Mouse (Mus musculus) ES-E14 (cell line): ENCODE results near the gene Lmntd1. TPM values are rescaled to one million over a fixed set of nuclear protein-coding genes. Genes with fewer than 3 reads are reported as not detected.

Source experiments
- DNase-seq: peaks from one replicate; pipeline ENCODE4 v3.0.0-alpha.2; 2013; ENCODE audit warnings: low read depth, low spot score
- H3K27ac ChIP-seq: 2 replicates; pipeline ENCODE4 v1.5.1; 2012; ENCODE audit warnings: low read depth, mild to moderate bottlenecking, low read length, moderate library complexity, mixed read lengths; ENCODE audit not compliant: poor library complexity, insufficient read depth, severe bottlenecking
- H3K36me3 ChIP-seq: 2 replicates; pipeline ENCODE4 v1.6.1; 2012; ENCODE audit warnings: mild to moderate bottlenecking, low read length, moderate library complexity, mixed read lengths; ENCODE audit not compliant: control insufficient read depth, poor library complexity, insufficient read depth, severe bottlenecking
- H3K4me1 ChIP-seq, 2 experiments: fragments of 150-350 bp in 1 of 2; sonication (generic) in 1 of 2; 2 replicates each; pipeline ENCODE4 v1.6.1; 2012; ENCODE audit warnings: low read length in 2 of 2, mild to moderate bottlenecking in 1 of 2, mixed read lengths in 1 of 2; ENCODE audit not compliant: control insufficient read depth in 2 of 2, insufficient read depth in 2 of 2, poor library complexity in 1 of 2
- H3K4me3 ChIP-seq, 2 experiments: fragments of 150-350 bp in 1 of 2; sonication (generic) in 1 of 2; 2 replicates each; pipeline ENCODE4 v1.5.1; 2012; ENCODE audit warnings: low read length in 2 of 2, low read depth in 1 of 2, mild to moderate bottlenecking in 1 of 2, mixed read lengths in 1 of 2; ENCODE audit not compliant: insufficient read depth in 1 of 2, poor library complexity in 1 of 2, severe bottlenecking in 1 of 2
- H3K9ac ChIP-seq: 2 replicates; pipeline ENCODE4 v1.6.1; 2012; ENCODE audit warnings: low read depth, mild to moderate bottlenecking, low read length, mixed read lengths; ENCODE audit not compliant: poor library complexity, insufficient read depth, severe bottlenecking
- H3K9me3 ChIP-seq: fragments of 150-350 bp; sonication (generic); 2 replicates; pipeline ENCODE4 v1.6.1; 2012; ENCODE audit warnings: low read depth, mild to moderate bottlenecking, low read length; ENCODE audit not compliant: control insufficient read depth, insufficient read depth
- CHD2 ChIP-seq: IDR thresholded peaks from 2 replicates; pipeline ENCODE4 v1.6.1; 2014; ENCODE audit warnings: mild to moderate bottlenecking, low read depth, low read length, inconsistent platforms
- HCFC1 ChIP-seq: IDR thresholded peaks from 2 replicates; pipeline ENCODE4 v1.6.1; 2012; ENCODE audit warnings: low read length, inconsistent platforms, borderline replicate concordance; ENCODE audit not compliant: insufficient read depth
- MAFK ChIP-seq: IDR thresholded peaks from 2 replicates; pipeline ENCODE4 v1.6.1; 2014; ENCODE audit warnings: mild to moderate bottlenecking, low read depth, low read length, inconsistent platforms; ENCODE audit not compliant: insufficient read depth
- ZC3H11A ChIP-seq: IDR thresholded peaks from 2 replicates; pipeline ENCODE4 v1.6.1; 2012; ENCODE audit warnings: low read depth, mild to moderate bottlenecking, inconsistent platforms, low read length, borderline replicate concordance
- ZNF384 ChIP-seq: IDR thresholded peaks from 2 replicates; pipeline ENCODE4 v1.6.1; 2012; ENCODE audit warnings: low read depth, low read length, inconsistent platforms
- in situ Hi-C, 2 experiments: fragments of 600-800 bp; cut with MboI; formaldehyde crosslinking; loops; one replicate each; pipeline ENCODE4 v1.15.1; 2025; ENCODE audit warnings: low sequenced_read_pairs in 2 of 2, inconsistent platforms in 1 of 2; ENCODE audit not compliant: unreplicated experiment in 2 of 2
- total RNA-seq: library from RNA; depleted of rRNA; stranded (reverse); fragments of 300-350 nt; gene quantifications from 2 replicates; pipeline ENCODE4 v1.2.3, GENCODE M21; 2012

Lmntd1 gene
- total RNA-seq, 1 experiment = not detected

DNA sequence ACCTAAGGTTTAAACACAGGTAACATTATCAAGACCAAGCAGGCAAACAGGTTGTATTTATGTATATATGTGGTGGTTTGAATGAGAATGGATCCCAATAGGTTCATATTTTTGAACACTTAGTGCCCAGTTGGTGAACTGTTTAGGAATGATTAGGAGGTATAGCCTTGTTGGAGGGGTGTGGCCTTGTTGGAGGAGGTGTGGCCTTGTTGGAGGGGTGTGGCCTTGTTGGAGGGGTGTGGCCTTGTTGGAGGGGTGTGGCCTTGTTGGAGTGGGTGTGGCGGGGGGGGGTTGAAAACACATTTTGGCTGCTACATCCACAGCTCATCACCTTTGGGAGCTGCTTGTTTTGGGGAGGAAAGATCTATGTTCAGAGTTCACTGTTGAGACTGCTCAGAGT lies 270.7 kb downstream of the Lmntd1 start:
- in situ Hi-C loops = loop anchor here (10.0 to 25.0 kb wide), 4 partner anchors 89 to 159 kb away; partner anchors contain the start of genes Casc1 (in 2 of the 2), Etfrf1 (in 2 of the 2) and Kras (in 1 of the 2)
- DNase-seq = no peak
- peaks cover 5 to 17% of the 10 kb centered on the region in 2 experiments; a peak in 2 of 4 replicates for H3K4me1 ChIP-seq

GRCm38 (mm10) chr6:145342836-145343235 lies 271.3 kb downstream of the Lmntd1 start:
- no peak for TF ChIP-seq ZC3H11A
- TF ChIP-seq CHD2 = no peak
- TF ChIP-seq MAFK = no peak
- TF ChIP-seq ZNF384 = no peak
- TF ChIP-seq HCFC1 = no peak
- in situ Hi-C loops = loop anchor here (10.0 to 25.0 kb wide), 4 partner anchors 88 to 158 kb away; partner anchors contain the start of genes Casc1 (in 2 of the 2), Etfrf1 (in 2 of the 2) and Kras (in 1 of the 2)

More for the DNA sequence above, 270.7 kb downstream of the Lmntd1 start:
- Histone ChIP-seq H3K4me3 (no peak overlapping the region), H3K9me3 (no peaks in the 10 kb centered on the region), H3K9ac (no peak overlapping the region), H3K36me3 (no peaks in the 10 kb centered on the region), H3K27ac (no peak overlapping the region)
- TF ChIP-seq MAFK (no peak), ZC3H11A (no peak), HCFC1 (no peak), ZNF384 (no peak), CHD2 (no peak)

DNA sequence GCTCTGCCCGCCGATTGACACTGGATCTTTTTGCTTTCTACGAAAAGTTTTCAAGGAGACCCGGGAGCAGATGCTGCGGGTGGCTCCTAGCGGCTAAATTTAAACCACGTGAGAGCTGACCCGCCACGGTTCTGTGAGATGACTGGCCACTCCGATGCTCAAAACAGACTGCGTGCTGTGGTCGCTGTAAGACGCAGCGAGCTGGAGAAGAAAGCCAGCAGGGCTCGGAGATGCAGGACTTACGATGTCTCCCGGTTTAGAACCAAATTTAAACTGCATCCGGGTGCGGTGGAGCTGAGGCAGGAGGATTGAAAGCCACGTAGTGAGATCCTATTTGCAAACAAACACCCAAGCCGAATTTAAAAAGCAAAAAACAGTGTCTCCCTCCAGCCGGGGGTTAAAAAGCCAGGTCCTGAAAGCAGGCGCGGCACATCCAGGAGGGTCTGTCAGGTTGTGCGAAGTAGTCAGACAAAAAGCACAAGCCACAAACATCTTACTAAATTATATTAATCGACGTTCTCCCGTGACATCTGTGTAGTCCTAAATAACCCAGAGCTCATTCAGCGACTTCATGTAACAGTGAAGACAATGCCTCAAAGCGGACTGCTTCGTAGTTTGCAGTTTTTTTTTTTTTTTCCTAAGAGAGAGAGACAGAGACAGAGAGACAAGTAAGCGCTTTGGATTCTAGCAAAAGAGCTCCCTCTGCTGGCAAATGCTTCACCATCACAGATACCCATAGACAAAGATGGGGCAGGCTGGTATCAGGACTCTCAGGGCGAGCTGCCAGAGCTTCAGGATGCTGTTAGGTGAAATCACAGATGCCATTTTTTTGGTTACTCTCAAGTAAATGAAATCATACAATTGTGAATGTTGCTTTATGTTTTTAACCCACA lies 272.6 kb downstream of the Lmntd1 start:
- TF ChIP-seq MAFK = no peak
- peak; percentile 92 for TF ChIP-seq ZC3H11A
- TF ChIP-seq HCFC1 = no peak
- peak; percentile 96 for TF ChIP-seq ZNF384
- H3K4me3 ChIP-seq = peak overlapping the region; percentile 54 to 55

More at GRCm38 (mm10) chr6:145342836-145343235, 271.3 kb downstream of the Lmntd1 start:
- no peak for DNase-seq
- Histone ChIP-seq H3K4me1 (peaks cover 5 to 19% of the 10 kb centered on the region in 2 experiments; a peak in 2 of 4 replicates), H3K4me3 (no peak overlapping the region), H3K36me3 (no peaks in the 10 kb centered on the region), H3K9ac (no peak overlapping the region), H3K9me3 (no peaks in the 10 kb centered on the region), H3K27ac (no peak overlapping the region)

GRCm38 (mm10) chr6:145340657-145341146 lies 273.4 kb downstream of the Lmntd1 start:
- peaks cover 5 to 14% of the 10 kb centered on the region in 2 experiments; a peak in 2 of 4 replicates for H3K4me1 ChIP-seq
- H3K27ac ChIP-seq = no peak overlapping the region
- in situ Hi-C loops = loop anchor here (10.0 to 25.0 kb wide), 4 partner anchors 86 to 156 kb away; partner anchors contain the start of genes Casc1 (in 2 of the 2), Etfrf1 (in 2 of the 2) and Kras (in 1 of the 2)
- 0 out of 2 replicates have a peak overlapping the region, but pooled peaks have one; percentile 18 for H3K9ac ChIP-seq
- H3K36me3 ChIP-seq = no peaks in the 10 kb centered on the region
- H3K4me3 ChIP-seq = peak overlapping the region; percentile 46 to 71
- DNase-seq = peak; percentile 96
- TF ChIP-seq HCFC1 = peak; percentile 16; the same call in 1 of the 2 replicates
- TF ChIP-seq MAFK = no peak
- no peak for TF ChIP-seq CHD2
- no peak for TF ChIP-seq ZC3H11A
- TF ChIP-seq ZNF384 = no peak
- no peaks in the 10 kb centered on the region for H3K9me3 ChIP-seq

More for the DNA sequence above, 272.6 kb downstream of the Lmntd1 start:
- H3K9me3 ChIP-seq = no peaks in the 10 kb centered on the region
- no peak overlapping the region for H3K27ac ChIP-seq
- peak overlapping the region; percentile 69 for H3K9ac ChIP-seq
- in situ Hi-C loops = loop anchor here (10.0 to 25.0 kb wide), 4 partner anchors 87 to 157 kb away; partner anchors contain the start of genes Casc1 (in 2 of the 2), Etfrf1 (in 2 of the 2) and Kras (in 1 of the 2)
- DNase-seq = peak; percentile 84
- peaks cover 5 to 14% of the 10 kb centered on the region in 2 experiments; a peak in 2 of 4 replicates for H3K4me1 ChIP-seq
- H3K36me3 ChIP-seq = no peaks in the 10 kb centered on the region
